Mouse (Mus musculus) C2C12 (cell line): ENCODE measurements around the gene Ly6g6c. TPM values are rescaled to one million over a fixed set of nuclear protein-coding genes. Genes with fewer than 3 reads are reported as not detected.

Experiments
- H3K27me3 ChIP-seq: one replicate; pipeline ENCODE4 v1.6.1; 2011; ENCODE audit not compliant: control insufficient read depth, insufficient read depth, insufficient read length
- H3K36me3 ChIP-seq: one replicate; pipeline ENCODE4 v1.6.1; 2011; ENCODE audit not compliant: control insufficient read depth, insufficient read depth
- H3K4me3 ChIP-seq: one replicate; pipeline ENCODE4 v1.5.1; 2011; ENCODE audit warnings: mild to moderate bottlenecking, control low read depth; ENCODE audit not compliant: poor library complexity, insufficient read depth, severe bottlenecking
- H3K79me2 ChIP-seq: one replicate; pipeline ENCODE4 v1.6.1; 2011; ENCODE audit not compliant: control insufficient read depth, insufficient read depth
- H3K79me3 ChIP-seq: one replicate; pipeline ENCODE4 v1.6.1; 2011; ENCODE audit warnings: low read depth, control low read depth
- H3ac ChIP-seq: one replicate; pipeline ENCODE3; 2011; ENCODE audit warnings: low read depth; ENCODE audit not compliant: control insufficient read depth, insufficient read length
- CEBPB ChIP-seq: IDR thresholded peaks from one replicate; pipeline ENCODE4 v1.6.1; 2011; ENCODE audit warnings: low read depth, mild to moderate bottlenecking, control low read depth, moderate library complexity
- CTCF ChIP-seq: IDR thresholded peaks from one replicate; pipeline ENCODE4 v1.5.1; 2011; ENCODE audit not compliant: control insufficient read depth, insufficient read depth, insufficient read length
- FOSL1 ChIP-seq: IDR thresholded peaks from one replicate; pipeline ENCODE4 v1.8.0; 2011; ENCODE audit warnings: mild to moderate bottlenecking, low read length; ENCODE audit not compliant: poor library complexity, insufficient read depth, severe bottlenecking
- MAX ChIP-seq: IDR thresholded peaks from one replicate; pipeline ENCODE4 v1.6.1; 2011; ENCODE audit warnings: mild to moderate bottlenecking, control low read depth
- MYOD1 ChIP-seq: IDR thresholded peaks from one replicate; pipeline ENCODE4 v1.6.1; 2011; ENCODE audit warnings: low read depth; ENCODE audit not compliant: control insufficient read depth, insufficient read length
- MYOG ChIP-seq: IDR thresholded peaks from one replicate; pipeline ENCODE4 v1.6.1; 2011; ENCODE audit not compliant: control insufficient read depth, insufficient read length; ENCODE audit errors: extremely low read depth
- USF1 ChIP-seq: IDR thresholded peaks from one replicate; pipeline ENCODE4 v1.6.1; 2011; ENCODE audit warnings: low read depth, mild to moderate bottlenecking, control low read depth, moderate library complexity
- polyA plus RNA-seq: library from polyadenylated mRNA; unstranded; fragments of >200 nt; fragmentation: generic; extraction: Trizol; gene quantifications from one replicate; pipeline ENCODE4 v1.2.1, GENCODE M21; 2012; ENCODE audit warnings: missing spikeins

Gene Ly6g6c
- polyA plus RNA-seq, 1 experiment: 0.12 TPM

- H3K79me3 ChIP-seq: peaks cover 20% of the 10 kb centered on the region
Observed at GRCm38 (mm10) chr17:35047688-35048087, 17.5 kb upstream of the Ly6g6c start.

GRCm38 (mm10) chr17:35048149-35048931 is 16.8 kb upstream of the Ly6g6c start:
- Histone ChIP-seq H3K79me3 (peaks cover 25% of the 10 kb centered on the region), H3K36me3 (peaks cover 14% of the 10 kb centered on the region), H3K27me3 (no peaks in the 10 kb centered on the region), H3K4me3 (no peak overlapping the region), H3ac (peak overlapping the region; percentile 9), H3K79me2 (peaks cover 46% of the 10 kb centered on the region)
- TF ChIP-seq MYOD1 (no peak), MAX (no peak), CTCF (no peak), CEBPB (no peak), FOSL1 (no peak), USF1 (no peak), MYOG (no peak)

More at GRCm38 (mm10) chr17:35047688-35048087, 17.5 kb upstream of the Ly6g6c start:
- Histone ChIP-seq H3K4me3 (no peak overlapping the region), H3K27me3 (no peaks in the 10 kb centered on the region), H3K79me2 (peaks cover 39% of the 10 kb centered on the region), H3ac (no peak overlapping the region), H3K36me3 (peaks cover 7% of the 10 kb centered on the region)
- no peak for TF ChIP-seq USF1
- TF ChIP-seq MYOD1: no peak
- TF ChIP-seq CEBPB: peak; percentile 14

GRCm38 (mm10) chr17:35048932-35049440 is 16.2 kb upstream of the Ly6g6c start:
- no peak for TF ChIP-seq MYOD1
- no peak for TF ChIP-seq MYOG
- no peak for TF ChIP-seq USF1
- TF ChIP-seq FOSL1: no peak

GRCm38 (mm10) chr17:35049561-35050016 is 15.6 kb upstream of the Ly6g6c start, which contains the start of gene Clic1:
Gene Clic1 (plus strand): TSS chr17:35049966.
- H3K79me3 ChIP-seq: peaks cover 34% of the 10 kb centered on the region
- H3ac ChIP-seq: peak within 1 kb of the TSS; percentile 85
- TF ChIP-seq MYOD1: no peak
- no peak for TF ChIP-seq CEBPB
- TF ChIP-seq CTCF: no peak
- TF ChIP-seq FOSL1: no peak
- TF ChIP-seq MYOG: no peak
- TF ChIP-seq MAX: no peak
- no peak for TF ChIP-seq USF1
- H3K27me3 ChIP-seq: no peaks in the 10 kb centered on the region
- peaks cover 58% of the 10 kb centered on the region for H3K79me2 ChIP-seq
- peaks cover 26% of the 10 kb centered on the region for H3K36me3 ChIP-seq
- H3K4me3 ChIP-seq: peak within 1 kb of the TSS; percentile 82

More at GRCm38 (mm10) chr17:35048932-35049440, 16.2 kb upstream of the Ly6g6c start:
- Histone ChIP-seq H3K79me3 (peaks cover 30% of the 10 kb centered on the region), H3ac (no peak overlapping the region), H3K27me3 (no peaks in the 10 kb centered on the region), H3K79me2 (peaks cover 52% of the 10 kb centered on the region), H3K4me3 (no peak overlapping the region), H3K36me3 (peaks cover 20% of the 10 kb centered on the region)

GRCm38 (mm10) chr17:35050126-35050750 is 14.9 kb upstream of the Ly6g6c start:
- no peaks in the 10 kb centered on the region for H3K27me3 ChIP-seq
- H3K4me3 ChIP-seq: peak overlapping the region; percentile 82
- H3K79me2 ChIP-seq: peaks cover 64% of the 10 kb centered on the region
- H3K79me3 ChIP-seq: peaks cover 39% of the 10 kb centered on the region
- peak overlapping the region; percentile 85 for H3ac ChIP-seq
- peaks cover 32% of the 10 kb centered on the region for H3K36me3 ChIP-seq
- no peak for TF ChIP-seq MYOD1
- TF ChIP-seq USF1: no peak
- no peak for TF ChIP-seq FOSL1
- no peak for TF ChIP-seq CTCF
- TF ChIP-seq CEBPB: no peak
- no peak for TF ChIP-seq MYOG
- no peak for TF ChIP-seq MAX
